Mouse (Mus musculus) cortical plate, adult 2 months (tissue): ENCODE results near the gene Wdr91. TPM values are rescaled to one million over a fixed set of nuclear protein-coding genes. Genes with fewer than 3 reads are reported as not detected.

Source experiments
- H3K27ac ChIP-seq: fragments of 200-500 bp; 2 replicates; pipeline ENCODE4 v1.5.1; 2012; ENCODE audit warnings: low read length, control low read depth, inconsistent platforms; ENCODE audit not compliant: insufficient read depth
- H3K4me1 ChIP-seq: fragments of 200-500 bp; 2 replicates; pipeline ENCODE4 v1.6.1; 2011; ENCODE audit warnings: low read length; ENCODE audit not compliant: control insufficient read depth, insufficient read depth
- H3K4me3 ChIP-seq: fragments of 200-500 bp; 2 replicates; pipeline ENCODE4 v1.5.1; 2011; ENCODE audit warnings: mild to moderate bottlenecking, low read length, control low read depth; ENCODE audit not compliant: insufficient read depth
- CTCF ChIP-seq: fragments of 200-500 bp; IDR thresholded peaks from 2 replicates; pipeline ENCODE4 v1.5.1; 2011; ENCODE audit warnings: mild to moderate bottlenecking, control low read depth, low read length; ENCODE audit not compliant: insufficient read depth; ENCODE audit errors: extremely low read depth
- POLR2A ChIP-seq: fragments of 200-500 bp; IDR thresholded peaks from 2 replicates; pipeline ENCODE4 v1.6.1; 2011; ENCODE audit warnings: mild to moderate bottlenecking, low read length, control low read depth; ENCODE audit not compliant: insufficient read depth; ENCODE audit errors: extremely low read depth
- polyA plus RNA-seq: library from polyadenylated mRNA; depleted of rRNA; stranded (reverse); fragments of >200 nt; gene quantifications from 2 replicates; pipeline ENCODE4 v1.2.3, GENCODE M21; 2012

The Wdr91 gene
- polyA plus RNA-seq, 1 experiment, result 31.2 TPM

DNA sequence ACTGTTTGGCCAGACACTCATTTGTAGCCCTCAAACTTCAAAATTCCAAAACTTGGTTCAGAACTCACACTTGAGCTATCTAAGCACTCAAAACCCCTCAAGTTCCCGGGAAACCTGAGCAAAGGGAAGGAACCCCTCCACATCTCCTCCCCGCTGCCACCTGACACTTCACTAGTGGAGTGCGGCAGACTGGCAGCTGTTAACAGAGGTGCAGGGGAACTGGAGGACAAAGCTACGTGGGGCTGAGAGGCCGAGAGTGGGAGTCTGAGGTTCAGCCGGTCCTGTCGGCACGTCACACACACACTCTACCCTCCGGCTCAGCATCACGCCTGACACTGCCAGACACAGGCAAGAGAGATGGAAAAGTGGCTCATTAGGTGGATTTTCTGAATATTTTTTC, 6.8 kb downstream of the Wdr91 start:
- H3K4me1 ChIP-seq, result peaks cover 6% of the 10 kb centered on the region; the same call in 1 of the 2 replicates
- H3K4me3 ChIP-seq, result no peak overlapping the region
- TF ChIP-seq POLR2A, result no peak
- no peak for TF ChIP-seq CTCF
- H3K27ac ChIP-seq, result no peak overlapping the region

DNA sequence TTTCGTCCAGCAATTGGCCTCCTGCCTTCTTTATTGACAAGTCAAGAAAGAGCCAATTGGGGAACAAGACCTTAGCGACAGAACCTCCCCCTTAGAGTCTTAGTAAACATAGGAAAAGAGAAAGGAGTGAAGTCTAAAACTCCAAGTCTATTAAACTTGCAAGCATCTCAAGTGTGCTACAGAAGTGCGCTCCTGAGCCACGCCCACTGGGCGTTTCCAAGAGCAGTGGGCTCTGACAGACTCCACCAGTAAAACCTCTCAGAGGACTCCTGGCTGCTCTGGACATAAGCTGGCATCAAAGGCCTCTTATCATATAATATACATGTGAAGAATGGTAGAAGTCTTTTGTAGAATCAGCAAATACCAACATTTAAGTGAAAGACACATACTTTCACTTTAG, 7.2 kb downstream of the Wdr91 start:
- Histone ChIP-seq H3K4me3 (no peak overlapping the region), H3K4me1 (peaks cover 6% of the 10 kb centered on the region; the same call in 1 of the 2 replicates), H3K27ac (no peak overlapping the region)
- TF ChIP-seq CTCF (no peak), POLR2A (no peak)

- Histone ChIP-seq H3K4me3 (no peak overlapping the region), H3K27ac (no peak overlapping the region), H3K4me1 (peaks cover 4% of the 10 kb centered on the region; the same call in 1 of the 2 replicates)
- TF ChIP-seq CTCF, result no peak
- TF ChIP-seq POLR2A, result no peak
Measured at GRCm38 (mm10) chr6:34902578-34902977, 8.1 kb downstream of the Wdr91 start.

DNA sequence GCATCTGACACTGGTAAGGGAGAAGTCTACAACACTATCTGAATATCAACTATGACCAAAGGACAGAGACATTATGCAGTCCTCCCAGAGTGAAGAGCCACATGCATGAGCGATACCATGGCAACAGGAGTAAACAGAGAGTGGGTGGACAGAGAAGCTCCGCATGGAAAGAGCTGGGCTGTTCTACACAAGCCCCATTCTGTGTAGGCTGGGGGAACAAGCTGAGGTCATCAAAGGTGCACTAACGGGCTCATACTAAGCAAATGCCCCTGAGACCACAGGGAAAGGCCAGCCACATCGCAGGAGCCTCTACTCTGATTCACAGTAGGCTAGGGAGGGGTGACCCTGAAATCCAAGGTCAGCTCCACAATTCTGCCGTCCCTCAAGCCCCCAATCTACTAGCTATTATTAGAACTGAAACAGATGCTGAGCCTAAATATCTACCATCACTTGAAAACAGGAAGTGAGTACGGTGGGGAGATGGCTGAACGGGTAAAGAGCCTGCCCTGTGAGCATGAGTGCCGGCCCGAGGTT, 8.7 kb downstream of the Wdr91 start:
- TF ChIP-seq CTCF, result no peak
- TF ChIP-seq POLR2A, result no peak
- no peak overlapping the region for H3K27ac ChIP-seq
- H3K4me3 ChIP-seq, result no peak overlapping the region
- H3K4me1 ChIP-seq, result peaks cover 2% of the 10 kb centered on the region; the same call in 1 of the 2 replicates

GRCm38 (mm10) chr6:34900990-34901389, 9.7 kb downstream of the Wdr91 start:
- Histone ChIP-seq H3K4me3 (no peak overlapping the region), H3K27ac (no peak overlapping the region), H3K4me1 (no peaks in the 10 kb centered on the region)
- TF ChIP-seq CTCF, result no peak
- TF ChIP-seq POLR2A, result no peak

DNA sequence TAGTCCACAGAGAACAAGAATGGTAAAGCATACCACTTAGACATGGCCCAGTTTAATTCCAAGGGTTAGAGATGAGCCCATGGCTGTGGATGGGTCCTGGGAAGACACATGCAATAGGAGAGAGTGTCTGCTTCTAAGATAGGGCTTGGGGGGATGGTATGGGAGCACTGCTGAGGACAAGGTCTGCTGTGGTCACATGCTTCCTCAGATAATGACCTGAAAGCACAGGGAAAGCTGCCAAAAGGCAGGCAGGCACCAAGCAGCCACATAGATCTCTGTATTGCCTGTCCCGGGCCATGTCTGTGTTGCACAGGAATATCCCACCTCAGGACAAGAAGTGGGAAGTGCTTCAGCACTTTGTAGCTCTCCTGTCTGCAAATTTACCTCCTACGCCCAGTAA, 11.5 kb downstream of the Wdr91 start:
- Histone ChIP-seq H3K4me3 (no peak overlapping the region), H3K27ac (no peak overlapping the region), H3K4me1 (no peaks in the 10 kb centered on the region)
- TF ChIP-seq CTCF (no peak), POLR2A (no peak)

DNA sequence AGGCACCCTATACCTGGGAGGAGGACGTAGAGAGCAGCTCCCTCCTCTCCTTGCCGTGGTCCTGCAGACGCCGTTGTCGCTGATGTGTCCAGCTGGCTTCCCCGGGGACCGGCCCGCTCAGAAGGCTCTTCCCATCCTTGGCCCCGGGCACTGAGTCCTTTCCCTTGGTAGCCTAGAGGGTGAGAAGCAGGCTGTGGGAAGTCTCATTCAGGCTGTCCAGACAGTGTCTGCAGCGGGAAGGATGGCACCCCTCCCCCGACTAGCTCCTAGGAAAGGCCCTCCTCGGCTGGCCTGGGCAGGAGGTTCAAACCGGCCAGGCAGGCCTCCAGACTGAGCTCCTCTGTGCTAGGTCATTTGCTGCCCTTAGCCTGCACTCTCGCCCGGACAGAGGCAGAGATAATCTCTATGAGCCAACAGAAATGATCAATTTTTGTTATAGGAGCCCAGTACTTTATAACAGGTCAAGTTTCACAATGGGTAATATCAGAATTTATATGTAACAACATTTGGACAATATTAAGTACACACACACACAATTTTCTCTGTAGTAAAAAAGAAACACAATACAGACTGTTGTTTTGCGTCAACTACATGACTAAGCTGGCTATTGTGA, 14.4 kb downstream of the Wdr91 start:
- TF ChIP-seq POLR2A (no peak), CTCF (no peak)

GRCm38 (mm10) chr6:34895569-34895968, 15.1 kb downstream of the Wdr91 start:
- H3K4me1 ChIP-seq, result no peaks in the 10 kb centered on the region
- H3K4me3 ChIP-seq, result no peak overlapping the region
- no peak for TF ChIP-seq CTCF
- no peak for TF ChIP-seq POLR2A
- no peak overlapping the region for H3K27ac ChIP-seq

More for the DNA sequence above, 14.4 kb downstream of the Wdr91 start:
- Histone ChIP-seq H3K4me3 (no peak overlapping the region), H3K4me1 (no peaks in the 10 kb centered on the region), H3K27ac (no peak overlapping the region)

- no peak overlapping the region for H3K4me3 ChIP-seq
- H3K27ac ChIP-seq, result no peak overlapping the region
- TF ChIP-seq POLR2A, result no peak
- no peak for TF ChIP-seq CTCF
- H3K4me1 ChIP-seq, result no peaks in the 10 kb centered on the region
Measured at GRCm38 (mm10) chr6:34889185-34889584, 21.5 kb downstream of the Wdr91 start.
